Mouse (Mus musculus) urinary bladder, adult 18-20 months (tissue): ENCODE data around the gene Tceal1.
A peak's percentile ranks its signal among the peaks of the same experiment; 100 is the strongest.
"Not testable (repeated sequence)": the region's sequence is repeated elsewhere in the genome, so short reads cannot be mapped to it uniquely, and the experiment has no call there.

Experiments used
- DNase-seq, 2 experiments: peaks; one replicate each; pipeline ENCODE4 v3.0.0; 2022; ENCODE audit warnings: low spot score in 2 of 2, mixed read lengths in 2 of 2

Tceal1 gene

GRCm38 (mm10) chrX:136707446-136708167, at the start of gene Tceal1:
Tceal1 (plus strand) TSS chrX:136707982.
- DNase-seq, result peak; percentile 26 to 30

GRCm38 (mm10) chrX:136666281-136666706, 41.5 kb upstream of the Tceal1 start:
- DNase-seq, result peak in 1 of 2 experiments; percentile 0

GRCm38 (mm10) chrX:136666762-136667464, 40.9 kb upstream of the Tceal1 start:
- DNase-seq, result peak in 1 of 2 experiments; percentile 0

- no peak for DNase-seq
These were observed 39.0 kb upstream of the Tceal1 start for GRCm38 (mm10) chrX:136668794-136669193.

GRCm38 (mm10) chrX:136680989-136681388, 26.8 kb upstream of the Tceal1 start:
- DNase-seq, result no peak

GRCm38 (mm10) chrX:136691606-136692293, 16.0 kb upstream of the Tceal1 start:
- DNase-seq, result not testable (repeated sequence)

- no peak for DNase-seq
These were observed 15.5 kb upstream of the Tceal1 start for GRCm38 (mm10) chrX:136692294-136692675.

GRCm38 (mm10) chrX:136693196-136693595, 14.6 kb upstream of the Tceal1 start:
- DNase-seq, result no peak

- peak; percentile 5 to 16 for DNase-seq
These were observed 443 bp downstream of the Tceal1 start for GRCm38 (mm10) chrX:136708168-136708681.

- no peak for DNase-seq
These were observed 1.0 kb downstream of the Tceal1 start for GRCm38 (mm10) chrX:136708782-136709181.

GRCm38 (mm10) chrX:136714742-136715474, 7.1 kb downstream of the Tceal1 start:
- DNase-seq, result not testable (repeated sequence)

- DNase-seq, result no peak
These were observed 24.2 kb downstream of the Tceal1 start for GRCm38 (mm10) chrX:136732016-136732415.

- DNase-seq, result no peak
These were observed 32.5 kb downstream of the Tceal1 start for GRCm38 (mm10) chrX:136740087-136740790.

- DNase-seq, result peak; percentile 52 to 89
These were observed 33.2 kb downstream of the Tceal1 start for GRCm38 (mm10) chrX:136740791-136741650.

- peak; percentile 63 to 66 for DNase-seq
These were observed 33.9 kb downstream of the Tceal1 start for GRCm38 (mm10) chrX:136741651-136742201.

- DNase-seq, result peak in 1 of 2 experiments; percentile 9
These were observed 34.5 kb downstream of the Tceal1 start for GRCm38 (mm10) chrX:136742241-136742640.

GRCm38 (mm10) chrX:136742661-136743103, 34.9 kb downstream of the Tceal1 start:
- peak; percentile 8 to 37 for DNase-seq

GRCm38 (mm10) chrX:136743459-136743858, 35.7 kb downstream of the Tceal1 start, which contains the start of gene Morf4l2:
Morf4l2 (minus strand) TSS chrX:136743690.
- DNase-seq, result no peak

- no peak for DNase-seq
These were observed 36.9 kb downstream of the Tceal1 start for GRCm38 (mm10) chrX:136744663-136745062.
